Mouse (Mus musculus) ES-Bruce4 (cell line): Measurements from ENCODE around the gene Scamp1.

Experiments used
- CTCF ChIP-seq: IDR thresholded peaks from one replicate; pipeline ENCODE4 v1.8.1; 2011; ENCODE audit warnings: low read depth, low read length
- POLR2A ChIP-seq: IDR thresholded peaks from one replicate; pipeline ENCODE4 v1.8.1; 2011; ENCODE audit warnings: low read length; ENCODE audit not compliant: insufficient read depth

DNA sequence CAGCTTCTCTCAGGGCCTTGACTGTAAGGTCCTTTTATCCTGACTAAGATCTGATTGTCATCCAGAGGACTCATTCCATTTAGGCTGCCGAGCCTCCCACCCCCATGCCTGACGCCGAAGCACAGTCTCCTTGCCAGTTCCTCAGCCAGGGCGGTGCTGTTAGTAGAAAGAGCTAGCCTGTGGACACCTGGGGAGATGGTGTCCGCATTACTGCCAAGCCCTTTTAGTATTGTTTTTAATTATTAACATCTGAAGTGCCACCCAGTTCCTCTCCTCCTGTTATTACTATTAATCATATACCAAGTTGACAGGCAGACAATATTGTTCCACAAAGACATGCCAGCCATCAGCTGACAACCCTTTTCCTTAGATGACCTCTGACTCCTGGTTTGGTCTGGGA, 103.6 kb downstream of the Scamp1 start:
- no peak for TF ChIP-seq POLR2A
- TF ChIP-seq CTCF: no peak
